10 mouse cellular contexts compared by ENCODE assay signal in genomic region chr12:88722031-88722690, GRCm38 (mm10). TPM values are rescaled to one million over a fixed set of nuclear protein-coding genes. Genes with fewer than 3 reads are reported as not detected.
DNase-seq lines count a peak whose midpoint lies in the region; ATAC-seq and TF ChIP-seq lines count a peak whose summit lies in the region.
"Had no signal": no experiment of that assay in that cellular context is flagged by ENCODE, and none has a peak within 500 bp of the region (broad histone marks: within the 10 kb centered on the region; RNA-seq: fewer than 3 reads in every experiment).

No protein-coding gene starts in this region.

- WGBS in heart, embryonic 11.5 days (ENCODE audit: insufficient replicate concordance) = 22% methylated on average over 3 of the region's 3 CpGs
- WGBS in heart, adult 2 months = 16% methylated on average over 3 of the region's 3 CpGs
- 20% methylated on average over 3 of the region's 3 CpGs for WGBS in intestine, embryonic 15.5 days
- 31% methylated on average over 3 of the region's 3 CpGs for WGBS in neural tube, embryonic 15.5 days

- ATAC-seq in heart, embryonic 11.5 days (replicated peaks; ENCODE audit: insufficient number of reproducible peaks, low FRiP score, low TSS enrichment) = 0 out of 2 replicates have a peak, but pooled peaks have one; percentile 15
- no peak for ATAC-seq in intestine, embryonic 15.5 days
- ATAC-seq in neural tube, embryonic 15.5 days (ENCODE audit: low FRiP score) = no peak

- H3K36me3 ChIP-seq in heart, embryonic 11.5 days (ENCODE audit: control insufficient read depth, insufficient read depth, low read length) = no peaks in the 10 kb centered on the region
- no peaks in the 10 kb centered on the region for H3K36me3 ChIP-seq in heart, adult 2 months (ENCODE audit: control insufficient read depth, insufficient read depth, low read length)
- no peaks in the 10 kb centered on the region for H3K36me3 ChIP-seq in intestine, embryonic 15.5 days
- H3K36me3 ChIP-seq in neural tube, embryonic 15.5 days = no peaks in the 10 kb centered on the region

- no peaks in the 10 kb centered on the region for H3K27me3 ChIP-seq in heart, embryonic 11.5 days (ENCODE audit: control insufficient read depth, insufficient read depth, low read length)
- no peaks in the 10 kb centered on the region for H3K27me3 ChIP-seq in heart, adult 2 months (ENCODE audit: control insufficient read depth, insufficient read depth, low read length)
- H3K27me3 ChIP-seq in intestine, embryonic 15.5 days (replicated peaks) = no peaks in the 10 kb centered on the region
- H3K27me3 ChIP-seq in neural tube, embryonic 15.5 days (replicated peaks) = no peaks in the 10 kb centered on the region
- H3K27me3 ChIP-seq: megakaryocyte, embryonic 14.5 days had no signal

- no peaks in the 10 kb centered on the region for H3K4me1 ChIP-seq in heart, embryonic 11.5 days (ENCODE audit: control insufficient read depth, insufficient read depth, low read length)
- no peaks in the 10 kb centered on the region for H3K4me1 ChIP-seq in heart, adult 2 months (ENCODE audit: control insufficient read depth, insufficient read depth, low read length)
- H3K4me1 ChIP-seq in intestine, embryonic 15.5 days (replicated peaks) = no peaks in the 10 kb centered on the region
- peaks cover 4% of the 10 kb centered on the region for H3K4me1 ChIP-seq in neural tube, embryonic 15.5 days
- H3K4me1 ChIP-seq: megakaryocyte, embryonic 14.5 days had no signal

- H3K79me2 ChIP-seq in heart, adult 2 months (replicated peaks; ENCODE audit: control insufficient read depth, insufficient read depth, low read length) = no peaks in the 10 kb centered on the region

- TF ChIP-seq EP300 in heart, adult 2 months (IDR thresholded peaks at IDR 0.05; ENCODE audit: insufficient read depth, low read depth, low read length) = no peak

- TF ChIP-seq POLR2A in heart, adult 2 months (IDR thresholded peaks at IDR 0.05; ENCODE audit: insufficient read depth, low read depth, low read length) = no peak

- TF ChIP-seq CTCF in heart, adult 2 months (IDR thresholded peaks at IDR 0.05) = no peak

- no peak overlapping the region for H3K4me3 ChIP-seq in heart, embryonic 11.5 days (ENCODE audit: low read depth, low read length)
- no peak overlapping the region for H3K4me3 ChIP-seq in heart, adult 2 months
- no peak overlapping the region for H3K4me3 ChIP-seq in intestine, embryonic 15.5 days (replicated peaks)
- H3K4me3 ChIP-seq in neural tube, embryonic 15.5 days (replicated peaks) = peak overlapping the region; percentile 53

- no peak for DNase-seq in heart, adult 2 months
- peak; percentile 57 for DNase-seq in lung, postnatal 10 days
- no peak for DNase-seq in lung, postnatal 36 days
- no peak for DNase-seq in layer of hippocampus, postnatal 14 days (ENCODE audit: low spot score in 2 of 2)
- no peak for DNase-seq in spleen, adult 18-20 months
- DNase-seq: adrenal gland, postnatal 25 days had no signal

- H3K9ac ChIP-seq in heart, embryonic 11.5 days (ENCODE audit: low read depth, low read length) = no peak overlapping the region
- no peak overlapping the region for H3K9ac ChIP-seq in heart, adult 2 months (ENCODE audit: low read depth, low read length)
- no peak overlapping the region for H3K9ac ChIP-seq in intestine, embryonic 15.5 days
- peak overlapping the region; percentile 57; the same call in 1 of the 2 replicates for H3K9ac ChIP-seq in neural tube, embryonic 15.5 days (replicated peaks)

- H3K9me3 ChIP-seq in heart, embryonic 11.5 days (replicated peaks; ENCODE audit: control insufficient read depth, low read length) = no peaks in the 10 kb centered on the region
- no peaks in the 10 kb centered on the region for H3K9me3 ChIP-seq in intestine, embryonic 15.5 days
- H3K9me3 ChIP-seq in neural tube, embryonic 15.5 days (replicated peaks) = no peaks in the 10 kb centered on the region

- peak overlapping the region; percentile 62 for H3K4me2 ChIP-seq in heart, embryonic 11.5 days
- H3K4me2 ChIP-seq in intestine, embryonic 15.5 days (replicated peaks) = peak overlapping the region; percentile 52
- H3K4me2 ChIP-seq in neural tube, embryonic 15.5 days = peak overlapping the region; percentile 65

- no peak overlapping the region for H3K27ac ChIP-seq in heart, embryonic 11.5 days (ENCODE audit: low read depth, low read length)
- H3K27ac ChIP-seq in heart, adult 2 months = no peak overlapping the region
- H3K27ac ChIP-seq in intestine, embryonic 15.5 days = no peak overlapping the region
- H3K27ac ChIP-seq in neural tube, embryonic 15.5 days (replicated peaks) = peak overlapping the region; percentile 60; the same call in 1 of the 2 replicates

- intact Hi-C loops in heart, adult 2 months (cut with DNase I) = no loop called here

RNA-seq across cellular contexts. Expression of gene Nrxn3, which starts 0.5 kb away (rescaled TPM):
- 3.0 and 4.5 TPM in 2 replicates for polyA plus RNA-seq in heart, embryonic 11.5 days (2014; fragmentation: Nextera tagmentation; extraction: Ambion mirVana)
- total RNA-seq in heart, adult 2 months (2021) = under 1 TPM; 0.18 to 0.31 TPM
- polyA plus RNA-seq in heart, adult 2 months (2012; rRNA removed) = 0.20 TPM in 1 of 2 replicates, not detected in the other
- 3.0 and 4.2 TPM in 2 replicates for polyA plus RNA-seq in intestine, embryonic 15.5 days (2015; fragmentation: Nextera tagmentation; extraction: Ambion mirVana)
- polyA plus RNA-seq in neural tube, embryonic 15.5 days (2015; fragmentation: Nextera tagmentation; extraction: Ambion mirVana) = 80.7 and 96.7 TPM in 2 replicates
- total RNA-seq in layer of hippocampus, postnatal 14 days (2021) = 100 to 1,000 TPM; 178 to 192 TPM

Comparison
In these comparisons a context has a peak if more than half of its experiments do, and no peak if none do; other contexts are left out.
1. RNA of gene Nrxn3, which starts 0.5 kb away (polyA plus RNA-seq): 80.7 to 96.7 TPM in neural tube, embryonic 15.5 days; 3.0 to 4.5 TPM in heart, embryonic 11.5 days, 3.0 to 4.2 TPM in intestine, embryonic 15.5 days and 0.20 TPM in heart, adult 2 months; every median in the first group is over 10 times any median in the second.
2. Peak in every context shown above with its lines, with median percentiles within 50 percentile points of each other: H3K4me2 ChIP-seq.